Comparison of ENCODE assay signal across 8 mouse cellular contexts in genomic region chr13:52154111-52154843, GRCm38 (mm10).
A peak's percentile ranks its signal among the peaks of the same experiment; 100 is the strongest.
DNase-seq lines count a peak whose midpoint lies in the region; ATAC-seq lines count a peak whose summit lies in the region.
"Had no signal": no experiment of that assay in that cellular context is flagged by ENCODE, and none has a peak within 500 bp of the region (broad histone marks: within the 10 kb centered on the region; RNA-seq: fewer than 3 reads in every experiment).

No protein-coding gene starts in this region.

- H3K4me1 ChIP-seq in hindbrain, embryonic 12.5 days = peaks cover 13% of the 10 kb centered on the region

- H3K9me3 ChIP-seq in hindbrain, embryonic 12.5 days (replicated peaks) = no peaks in the 10 kb centered on the region

- H3K9ac ChIP-seq in hindbrain, embryonic 12.5 days = no peak overlapping the region

- H3K27ac ChIP-seq in hindbrain, embryonic 12.5 days = no peak overlapping the region

- H3K27me3 ChIP-seq in hindbrain, embryonic 12.5 days = no peaks in the 10 kb centered on the region

- H3K4me2 ChIP-seq in hindbrain, embryonic 12.5 days (replicated peaks) = no peak overlapping the region

- DNase-seq in left cerebral cortex, postnatal 10 days (ENCODE audit: extremely low spot score in 1 of 2, low spot score in 2 of 2) = peak; percentile 30 to 46
- DNase-seq in left cerebral cortex, postnatal 4 days = no peak
- peak; percentile 80 for DNase-seq in brain, adult 2 months (ENCODE audit: low read depth, low spot score)
- DNase-seq in left cerebral cortex, postnatal 36 days (ENCODE audit: low spot score in 2 of 2) = peak; percentile 17 to 19
- no peak for DNase-seq in heart, postnatal 36 days
- DNase-seq in adrenal gland, postnatal 25 days = no peak
- DNase-seq: thymus, postnatal 14 days had no signal

- no peaks in the 10 kb centered on the region for H3K36me3 ChIP-seq in hindbrain, embryonic 12.5 days

- ATAC-seq in hindbrain, embryonic 12.5 days (ENCODE audit: low FRiP score) = 0 out of 2 replicates have a peak, but pooled peaks have one; percentile 29

- WGBS in hindbrain, embryonic 12.5 days = 74% methylated on average over 5 of the region's 5 CpGs

- intact Hi-C loops in left cerebral cortex, postnatal 10 days (cut with DNase I) = loop anchor here (5.0 kb wide), 1 partner anchor 307 kb away; the partner anchor contains the start of gene Gadd45g
- intact Hi-C loops in left cerebral cortex, postnatal 4 days (cut with DNase I) = loop anchor here (5.0 kb wide), 1 partner anchor 307 kb away; the partner anchor contains the start of gene Gadd45g
- intact Hi-C loops in left cerebral cortex, postnatal 36 days (cut with DNase I) = no loop called here
- intact Hi-C loops in heart, postnatal 36 days (cut with DNase I) = no loop called here

- no peak overlapping the region for H3K4me3 ChIP-seq in hindbrain, embryonic 12.5 days

Comparison
In these comparisons a context has a peak if more than half of its experiments do, and no peak if none do; other contexts are left out.
1. DNase-seq: peak in left cerebral cortex, postnatal 10 days (2 of 2), brain, adult 2 months (single experiment) and left cerebral cortex, postnatal 36 days (2 of 2); none in left cerebral cortex, postnatal 4 days (single experiment), heart, postnatal 36 days (0 of 2) and adrenal gland, postnatal 25 days (single experiment).
2. intact Hi-C loops: an anchor here in left cerebral cortex, postnatal 10 days (5.0 kb wide) and left cerebral cortex, postnatal 4 days (5.0 kb wide); none called in left cerebral cortex, postnatal 36 days and heart, postnatal 36 days.